Mouse (Mus musculus) CH12.LX (cell line): ENCODE results near the gene Yy1. TPM values are rescaled to one million over a fixed set of nuclear protein-coding genes. Genes with fewer than 3 reads are reported as not detected.

Experiments used
- DNase-seq: peaks from one replicate; pipeline ENCODE4 v3.0.0-alpha.2; 2013; ENCODE audit errors: extremely low read depth
- H3K27ac ChIP-seq: 2 replicates; pipeline ENCODE4 v1.5.1; 2012; ENCODE audit warnings: low read depth, mild to moderate bottlenecking, control low read depth, moderate library complexity; ENCODE audit not compliant: insufficient read depth
- H3K27me3 ChIP-seq: replicated peaks from 2 replicates; pipeline ENCODE3; 2012; ENCODE audit warnings: inconsistent platforms
- H3K36me3 ChIP-seq, 2 experiments: replicated peaks in 1 of 2; 2 replicates each; pipeline versions ENCODE3 to v1.6.1; 2012; ENCODE audit warnings: inconsistent platforms in 1 of 2, low read length in 1 of 2, mild to moderate bottlenecking in 1 of 2, mixed read lengths in 1 of 2, moderate library complexity in 1 of 2; ENCODE audit not compliant: control insufficient read depth in 1 of 2, insufficient read depth in 1 of 2
- H3K4me1 ChIP-seq, 2 experiments: 2 replicates each; pipeline ENCODE4 v1.6.1; 2012; ENCODE audit warnings: inconsistent platforms in 1 of 2, moderate library complexity in 1 of 2; ENCODE audit not compliant: insufficient read depth in 2 of 2, control insufficient read depth in 1 of 2
- H3K4me2 ChIP-seq: 2 replicates; pipeline ENCODE4 v1.6.1; 2012; ENCODE audit warnings: low read depth, mild to moderate bottlenecking, control low read depth; ENCODE audit not compliant: poor library complexity, insufficient read depth, severe bottlenecking
- H3K4me3 ChIP-seq, 3 experiments: fragments of 150-350 bp in 1 of 3; sonication (generic) in 1 of 3; replicated peaks in 1 of 3; 2 replicates each; pipeline versions ENCODE3 to v1.5.1; 2011 to 2012; ENCODE audit warnings: low read depth in 2 of 3, low read length in 2 of 3, mild to moderate bottlenecking in 2 of 3, moderate library complexity in 2 of 3, control low read depth in 1 of 3, improper control_type of control experiment in 1 of 3, inconsistent platforms in 1 of 3, mixed read lengths in 1 of 3; ENCODE audit not compliant: poor library complexity in 1 of 3
- H3K79me2 ChIP-seq: replicated peaks from 2 replicates; pipeline ENCODE4 v1.6.1; 2012; ENCODE audit warnings: mild to moderate bottlenecking, moderate library complexity; ENCODE audit not compliant: control insufficient read depth, poor library complexity, insufficient read depth, severe bottlenecking; ENCODE audit errors: extremely low read depth
- H3K9ac ChIP-seq: 2 replicates; pipeline ENCODE4 v1.6.1; 2012; ENCODE audit warnings: low read depth, mild to moderate bottlenecking, control low read depth, moderate library complexity; ENCODE audit not compliant: insufficient read depth
- H3K9me3 ChIP-seq: replicated peaks from 2 replicates; pipeline ENCODE3; 2012; ENCODE audit warnings: low read length, inconsistent platforms, mixed read lengths
- BHLHE40 ChIP-seq: IDR thresholded peaks from 2 replicates; pipeline ENCODE4 v1.6.1; 2011; ENCODE audit warnings: mild to moderate bottlenecking, low read depth, low read length, improper control_type of control experiment
- CHD1 ChIP-seq: IDR thresholded peaks from 2 replicates; pipeline ENCODE4 v1.6.1; 2012; ENCODE audit warnings: low read depth, low read length, improper control_type of control experiment, inconsistent platforms
- CHD2 ChIP-seq: IDR thresholded peaks from 2 replicates; pipeline ENCODE4 v1.6.1; 2011; ENCODE audit warnings: low read length, improper control_type of control experiment
- CTCF ChIP-seq, 2 experiments: IDR thresholded peaks in 1 of 2; conservative IDR thresholded peaks in 1 of 2; 2 replicates each; pipeline ENCODE4 v1.5.1; 2011 to 2012; ENCODE audit warnings: low read depth in 2 of 2, low read length in 2 of 2, improper control_type of control experiment in 1 of 2, inconsistent platforms in 1 of 2, mild to moderate bottlenecking in 1 of 2, moderate library complexity in 1 of 2
- EP300 ChIP-seq: IDR thresholded peaks from 2 replicates; pipeline ENCODE4 v1.6.1; 2011; ENCODE audit warnings: low read length, improper control_type of control experiment
- ETS1 ChIP-seq: conservative IDR thresholded peaks from 2 replicates; pipeline ENCODE4 v1.6.1; 2012; ENCODE audit warnings: low read depth, mild to moderate bottlenecking, inconsistent platforms, low read length, improper control_type of control experiment, moderate library complexity
- GABPA ChIP-seq: IDR thresholded peaks from 2 replicates; pipeline ENCODE4 v1.6.1; 2012; ENCODE audit warnings: low read depth, low read length, improper control_type of control experiment, inconsistent platforms; ENCODE audit not compliant: insufficient replicate concordance
- HCFC1 ChIP-seq: IDR thresholded peaks from 2 replicates; pipeline ENCODE4 v1.6.1; 2012; ENCODE audit warnings: low read depth, mild to moderate bottlenecking, inconsistent platforms, low read length, improper control_type of control experiment
- IRF4 ChIP-seq: IDR thresholded peaks from 2 replicates; pipeline ENCODE4 v1.6.1; 2014; ENCODE audit warnings: low read depth, mild to moderate bottlenecking, inconsistent platforms, low read length, improper control_type of control experiment
- JUN ChIP-seq: IDR thresholded peaks from 2 replicates; pipeline ENCODE4 v1.6.1; 2011; ENCODE audit warnings: low read depth, mild to moderate bottlenecking, low read length, improper control_type of control experiment, moderate library complexity; ENCODE audit not compliant: insufficient read depth
- JUND ChIP-seq: conservative IDR thresholded peaks from 2 replicates; pipeline ENCODE4 v1.6.1; 2011; ENCODE audit warnings: low read depth, low read length, improper control_type of control experiment
- KAT2A ChIP-seq: IDR thresholded peaks from 2 replicates; pipeline ENCODE4 v1.6.1; 2012; ENCODE audit warnings: low read length, improper control_type of control experiment, inconsistent platforms; ENCODE audit not compliant: insufficient replicate concordance
- MAX ChIP-seq: IDR thresholded peaks from 2 replicates; pipeline ENCODE4 v1.6.1; 2011; ENCODE audit warnings: low read length, improper control_type of control experiment
- MEF2A ChIP-seq: IDR thresholded peaks from 2 replicates; pipeline ENCODE4 v1.6.1; 2014; ENCODE audit warnings: low read depth, mild to moderate bottlenecking, inconsistent platforms, low read length, improper control_type of control experiment, borderline replicate concordance
- MXI1 ChIP-seq: IDR thresholded peaks from 2 replicates; pipeline ENCODE4 v1.6.1; 2011; ENCODE audit warnings: mild to moderate bottlenecking, low read depth, low read length, improper control_type of control experiment
- MYC ChIP-seq: IDR thresholded peaks from 2 replicates; pipeline ENCODE4 v1.6.1; 2011; ENCODE audit warnings: low read depth, mild to moderate bottlenecking, improper control_type of control experiment, low read length
- NELFE ChIP-seq: IDR thresholded peaks from 2 replicates; pipeline ENCODE4 v1.6.1; 2011; ENCODE audit warnings: low read depth, low read length, improper control_type of control experiment
- NRF1 ChIP-seq: IDR thresholded peaks from 2 replicates; pipeline ENCODE4 v1.6.1; 2014; ENCODE audit warnings: low read depth, mild to moderate bottlenecking, inconsistent platforms, low read length, improper control_type of control experiment, moderate library complexity
- PAX5 ChIP-seq: IDR thresholded peaks from 2 replicates; pipeline ENCODE4 v1.6.1; 2012; ENCODE audit warnings: low read length, inconsistent platforms, mixed read lengths
- POLR2A ChIP-seq: IDR thresholded peaks from 2 replicates; pipeline ENCODE4 v1.6.1; 2011; ENCODE audit warnings: low read depth, mild to moderate bottlenecking, improper control_type of control experiment, low read length
- RAD21 ChIP-seq: IDR thresholded peaks from 2 replicates; pipeline ENCODE4 v1.6.1; 2011; ENCODE audit warnings: low read depth, mild to moderate bottlenecking, low read length, improper control_type of control experiment, moderate library complexity
- SIN3A ChIP-seq: IDR thresholded peaks from 2 replicates; pipeline ENCODE4 v1.6.1; 2012; ENCODE audit warnings: low read length, improper control_type of control experiment, inconsistent platforms
- SMC3 ChIP-seq: IDR thresholded peaks from 2 replicates; pipeline ENCODE4 v1.6.1; 2011; ENCODE audit warnings: low read depth, low read length, improper control_type of control experiment
- TBP ChIP-seq: conservative IDR thresholded peaks from 2 replicates; pipeline ENCODE4 v1.6.1; 2011; ENCODE audit warnings: low read depth, low read length, improper control_type of control experiment
- TCF12 ChIP-seq: IDR thresholded peaks from 2 replicates; pipeline ENCODE4 v1.6.1; 2014; ENCODE audit warnings: low read depth, mild to moderate bottlenecking, inconsistent platforms, low read length, improper control_type of control experiment
- UBTF ChIP-seq: IDR thresholded peaks from 2 replicates; pipeline ENCODE4 v1.6.1; 2012; ENCODE audit warnings: low read depth, mild to moderate bottlenecking, inconsistent platforms, low read length, improper control_type of control experiment, moderate library complexity
- USF1 ChIP-seq: IDR thresholded peaks from 2 replicates; pipeline ENCODE4 v1.6.1; 2014; ENCODE audit warnings: low read depth, mild to moderate bottlenecking, inconsistent platforms, low read length, improper control_type of control experiment
- USF2 ChIP-seq: conservative IDR thresholded peaks from 2 replicates; pipeline ENCODE4 v1.6.1; 2011; ENCODE audit warnings: low read depth, low read length, improper control_type of control experiment
- ZC3H11A ChIP-seq: IDR thresholded peaks from 2 replicates; pipeline ENCODE4 v1.6.1; 2012; ENCODE audit warnings: low read depth, mild to moderate bottlenecking, inconsistent platforms, low read length, improper control_type of control experiment
- ZKSCAN1 ChIP-seq: IDR thresholded peaks from 2 replicates; pipeline ENCODE4 v1.6.1; 2012; ENCODE audit warnings: low read depth, inconsistent platforms, low read length, improper control_type of control experiment, borderline replicate concordance
- ZMIZ1 ChIP-seq: IDR thresholded peaks from 2 replicates; pipeline ENCODE4 v1.6.1; 2012; ENCODE audit warnings: low read depth, mild to moderate bottlenecking, inconsistent platforms, low read length, improper control_type of control experiment
- dilution Hi-C: fragments of 300-500 bp; cut with MboI; formaldehyde crosslinking; loops from 2 replicates; pipeline ENCODE4 v1.14.3; 2020; ENCODE audit warnings: low sequenced_read_pairs; ENCODE audit not compliant: extremely low pct_unique_long_range_greater_than_20kb, extremely low pct_ligation_motif_present
- in situ Hi-C: fragments of 300-500 bp; cut with MboI; formaldehyde crosslinking; loops from 3 replicates; pipeline ENCODE4 v1.14.3; 2019; ENCODE audit warnings: low sequenced_read_pairs, low pct_ligation_motif_present, low pct_unique_long_range_greater_than_20kb, mixed read lengths
- polyA plus RNA-seq: library from polyadenylated mRNA; unstranded; fragments of >175 nt; gene quantifications from 2 replicates; pipeline ENCODE4 v1.2.1, GENCODE M21; 2012; ENCODE audit warnings: low read depth; ENCODE audit not compliant: insufficient read length
- total RNA-seq, 2 experiments: library from RNA; depleted of rRNA; stranded (reverse); fragments of 300-350 nt in 1 of 2; fragments of >200 nt in 1 of 2; gene quantifications; 2 replicates each; pipeline ENCODE4 v1.2.3; 2012 to 2014

The Yy1 gene
- total and polyA plus RNA-seq, 3 experiments, result 30.8 to 56.8 (median 51.7) TPM

GRCm38 (mm10) chr12:108793453-108793941 is 724 bp downstream of the Yy1 start:
- no peak overlapping the region for H3K4me2 ChIP-seq
- dilution Hi-C loops, result no loop called here
- H3K27me3 ChIP-seq, result no peaks in the 10 kb centered on the region
- H3K9me3 ChIP-seq, result peaks cover 2% of the 10 kb centered on the region
- H3K27ac ChIP-seq, result peak overlapping the region; percentile 94
- peak overlapping the region; percentile 78 for H3K9ac ChIP-seq
- DNase-seq, result no peak
- H3K4me1 ChIP-seq, result peaks cover 0 to 46% of the 10 kb centered on the region in 2 experiments; a peak in 2 of 4 replicates
- TF ChIP-seq ZMIZ1, result no peak
- TF ChIP-seq JUND, result no peak
- TF ChIP-seq HCFC1, result no peak
- TF ChIP-seq POLR2A, result no peak
- TF ChIP-seq PAX5, result no peak
- no peak for TF ChIP-seq CHD1
- no peak for TF ChIP-seq NELFE
- no peak for TF ChIP-seq IRF4
- H3K4me3 ChIP-seq, result peak overlapping the region; percentile 80 to 100 (median 97)
- H3K36me3 ChIP-seq, result peaks cover 0 to 29% of the 10 kb centered on the region in 2 experiments
- in situ Hi-C loops, result no loop called here
- peaks cover 76% of the 10 kb centered on the region for H3K79me2 ChIP-seq

- dilution Hi-C loops, result no loop called here
- Histone ChIP-seq H3K27ac (peak overlapping the region; percentile 94), H3K9me3 (peaks cover 2% of the 10 kb centered on the region), H3K4me1 (peaks cover 0 to 52% of the 10 kb centered on the region in 2 experiments; a peak in 2 of 4 replicates), H3K27me3 (no peaks in the 10 kb centered on the region), H3K36me3 (peaks cover 0 to 31% of the 10 kb centered on the region in 2 experiments), H3K4me3 (peak overlapping the region; percentile 80 to 100 (median 97)), H3K4me2 (peak overlapping the region; percentile 92; the same call in 1 of the 2 replicates), H3K9ac (peak overlapping the region; percentile 78), H3K79me2 (peaks cover 78% of the 10 kb centered on the region)
- in situ Hi-C loops, result no loop called here
- DNase-seq, result peak; percentile 75
- TF ChIP-seq CTCF (conservative IDR thresholded peaks at IDR 0.05 in 1 of 2, IDR thresholded peaks at IDR 0.05 in 1 of 2; ENCODE audit: low read depth in 2 of 2, low read length in 2 of 2) (no peak), JUN (no peak), CHD2 (peak; percentile 68), ETS1 (no peak), EP300 (no peak), TCF12 (no peak), MEF2A (no peak), IRF4 (no peak), PAX5 (no peak), BHLHE40 (no peak), MYC (no peak), CHD1 (no peak), TBP (no peak), ZMIZ1 (no peak), USF1 (no peak), HCFC1 (peak; percentile 78), SIN3A (no peak; the same call in 1 of the 2 replicates), KAT2A (no peak), NRF1 (peak; percentile 83), GABPA (no peak), ZKSCAN1 (no peak), USF2 (no peak), SMC3 (no peak), NELFE (no peak), POLR2A (peak; percentile 42; the same call in 1 of the 2 replicates), RAD21 (no peak), ZC3H11A (peak; percentile 66; the same call in 1 of the 2 replicates), MXI1 (no peak; the same call in 1 of the 2 replicates), MAX (no peak), JUND (no peak), UBTF (0 out of 2 replicates have a peak, but pooled peaks have one; percentile 32)
Measured at GRCm38 (mm10) chr12:108794078-108794711, 1.4 kb downstream of the Yy1 start.
